Mouse (Mus musculus) ES-E14 (cell line): ENCODE measurements around the gene Erp27. TPM values are rescaled to one million over a fixed set of nuclear protein-coding genes. Genes with fewer than 3 reads are reported as not detected.

Source experiments
- DNase-seq: peaks from one replicate; pipeline ENCODE4 v3.0.0-alpha.2; 2013; ENCODE audit warnings: low read depth, low spot score
- H3K27ac ChIP-seq: 2 replicates; pipeline ENCODE4 v1.5.1; 2012; ENCODE audit warnings: low read depth, mild to moderate bottlenecking, low read length, moderate library complexity, mixed read lengths; ENCODE audit not compliant: poor library complexity, insufficient read depth, severe bottlenecking
- H3K36me3 ChIP-seq: 2 replicates; pipeline ENCODE4 v1.6.1; 2012; ENCODE audit warnings: mild to moderate bottlenecking, low read length, moderate library complexity, mixed read lengths; ENCODE audit not compliant: control insufficient read depth, poor library complexity, insufficient read depth, severe bottlenecking
- H3K4me1 ChIP-seq, 2 experiments: fragments of 150-350 bp in 1 of 2; sonication (generic) in 1 of 2; 2 replicates each; pipeline ENCODE4 v1.6.1; 2012; ENCODE audit warnings: low read length in 2 of 2, mild to moderate bottlenecking in 1 of 2, mixed read lengths in 1 of 2; ENCODE audit not compliant: control insufficient read depth in 2 of 2, insufficient read depth in 2 of 2, poor library complexity in 1 of 2
- H3K4me3 ChIP-seq, 2 experiments: fragments of 150-350 bp in 1 of 2; sonication (generic) in 1 of 2; 2 replicates each; pipeline ENCODE4 v1.5.1; 2012; ENCODE audit warnings: low read length in 2 of 2, low read depth in 1 of 2, mild to moderate bottlenecking in 1 of 2, mixed read lengths in 1 of 2; ENCODE audit not compliant: insufficient read depth in 1 of 2, poor library complexity in 1 of 2, severe bottlenecking in 1 of 2
- H3K9ac ChIP-seq: 2 replicates; pipeline ENCODE4 v1.6.1; 2012; ENCODE audit warnings: low read depth, mild to moderate bottlenecking, low read length, mixed read lengths; ENCODE audit not compliant: poor library complexity, insufficient read depth, severe bottlenecking
- H3K9me3 ChIP-seq: fragments of 150-350 bp; sonication (generic); 2 replicates; pipeline ENCODE4 v1.6.1; 2012; ENCODE audit warnings: low read depth, mild to moderate bottlenecking, low read length; ENCODE audit not compliant: control insufficient read depth, insufficient read depth
- CHD2 ChIP-seq: IDR thresholded peaks from 2 replicates; pipeline ENCODE4 v1.6.1; 2014; ENCODE audit warnings: mild to moderate bottlenecking, low read depth, low read length, inconsistent platforms
- HCFC1 ChIP-seq: IDR thresholded peaks from 2 replicates; pipeline ENCODE4 v1.6.1; 2012; ENCODE audit warnings: low read length, inconsistent platforms, borderline replicate concordance; ENCODE audit not compliant: insufficient read depth
- MAFK ChIP-seq: IDR thresholded peaks from 2 replicates; pipeline ENCODE4 v1.6.1; 2014; ENCODE audit warnings: mild to moderate bottlenecking, low read depth, low read length, inconsistent platforms; ENCODE audit not compliant: insufficient read depth
- ZC3H11A ChIP-seq: IDR thresholded peaks from 2 replicates; pipeline ENCODE4 v1.6.1; 2012; ENCODE audit warnings: low read depth, mild to moderate bottlenecking, inconsistent platforms, low read length, borderline replicate concordance
- ZNF384 ChIP-seq: IDR thresholded peaks from 2 replicates; pipeline ENCODE4 v1.6.1; 2012; ENCODE audit warnings: low read depth, low read length, inconsistent platforms
- in situ Hi-C, 2 experiments: fragments of 600-800 bp; cut with MboI; formaldehyde crosslinking; loops; one replicate each; pipeline ENCODE4 v1.15.1; 2025; ENCODE audit warnings: low sequenced_read_pairs in 2 of 2, inconsistent platforms in 1 of 2; ENCODE audit not compliant: unreplicated experiment in 2 of 2
- total RNA-seq: library from RNA; depleted of rRNA; stranded (reverse); fragments of 300-350 nt; gene quantifications from 2 replicates; pipeline ENCODE4 v1.2.3, GENCODE M21; 2012

Gene Erp27
- total RNA-seq, 1 experiment: not detected

DNA sequence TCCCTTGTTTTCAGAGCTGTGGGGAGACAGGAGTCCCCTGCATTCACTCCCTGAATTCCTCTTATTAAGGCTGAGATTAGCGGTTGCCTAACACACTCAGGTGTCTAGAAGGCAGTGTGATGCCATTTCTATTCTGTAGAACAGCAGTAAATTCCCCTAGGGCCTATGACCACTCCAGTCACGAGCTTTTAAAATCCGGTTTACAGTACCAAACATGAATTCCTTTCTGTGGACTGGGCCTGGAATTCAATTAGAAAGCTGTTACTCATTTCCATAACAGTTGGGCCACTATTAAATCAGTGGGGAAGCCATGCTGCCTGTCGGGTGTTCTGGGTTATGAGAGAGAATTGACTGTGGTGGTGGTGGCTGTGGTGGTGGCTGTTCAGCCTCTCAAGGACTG is 25.7 kb upstream of the Erp27 start:
- H3K9ac ChIP-seq: no peak overlapping the region
- H3K36me3 ChIP-seq: no peaks in the 10 kb centered on the region
- no peak overlapping the region for H3K4me3 ChIP-seq
- H3K27ac ChIP-seq: no peak overlapping the region
- in situ Hi-C loops: no loop called here
- H3K4me1 ChIP-seq: no peaks in the 10 kb centered on the region
- H3K9me3 ChIP-seq: no peaks in the 10 kb centered on the region
- DNase-seq: no peak
- TF ChIP-seq MAFK: no peak
- TF ChIP-seq HCFC1: no peak
- TF ChIP-seq ZC3H11A: no peak
- no peak for TF ChIP-seq CHD2
- TF ChIP-seq ZNF384: no peak

GRCm38 (mm10) chr6:136946943-136947342 is 25.0 kb upstream of the Erp27 start:
- no peak overlapping the region for H3K9ac ChIP-seq
- DNase-seq: no peak
- no peaks in the 10 kb centered on the region for H3K36me3 ChIP-seq
- no peak overlapping the region for H3K27ac ChIP-seq
- H3K4me1 ChIP-seq: 0 out of 4 replicates have a peak, but pooled peaks cover 0 to 2% of the 10 kb centered on the region in 2 experiments
- TF ChIP-seq HCFC1: no peak
- no peak for TF ChIP-seq CHD2
- TF ChIP-seq MAFK: no peak
- TF ChIP-seq ZC3H11A: no peak
- TF ChIP-seq ZNF384: no peak
- H3K9me3 ChIP-seq: no peaks in the 10 kb centered on the region
- in situ Hi-C loops: no loop called here
- H3K4me3 ChIP-seq: no peak overlapping the region

DNA sequence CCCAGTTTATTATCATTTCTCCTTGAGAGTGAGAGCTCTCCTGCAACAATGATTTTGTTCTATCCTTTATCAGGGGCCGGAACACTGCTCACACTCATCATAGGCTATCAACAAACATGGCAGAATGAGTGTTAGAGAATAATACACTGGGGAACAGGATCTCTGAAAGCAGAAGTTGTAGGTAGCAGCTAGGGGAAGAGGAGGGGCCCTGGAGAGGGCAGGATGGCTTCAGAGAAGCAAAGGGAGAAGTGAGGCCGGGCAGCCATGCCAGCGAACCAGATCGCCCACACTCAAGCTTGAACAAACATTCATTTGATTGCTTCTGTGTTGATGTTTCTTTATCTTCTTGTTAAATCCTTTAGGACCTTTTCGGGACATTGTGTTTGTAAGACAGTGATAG is 24.3 kb upstream of the Erp27 start:
- TF ChIP-seq MAFK (no peak), ZC3H11A (no peak), HCFC1 (no peak), ZNF384 (no peak), CHD2 (no peak)
- Histone ChIP-seq H3K4me3 (no peak overlapping the region), H3K27ac (no peak overlapping the region), H3K4me1 (peaks cover 0 to 5% of the 10 kb centered on the region in 2 experiments; a peak in 2 of 4 replicates), H3K9me3 (no peaks in the 10 kb centered on the region), H3K36me3 (no peaks in the 10 kb centered on the region), H3K9ac (no peak overlapping the region)
- in situ Hi-C loops: no loop called here
- DNase-seq: no peak

- H3K9me3 ChIP-seq: no peaks in the 10 kb centered on the region
- DNase-seq: no peak
- TF ChIP-seq CHD2 (no peak), MAFK (no peak), HCFC1 (no peak), ZC3H11A (no peak), ZNF384 (no peak)
- H3K27ac ChIP-seq: no peak overlapping the region
- H3K4me1 ChIP-seq: peaks cover 0 to 13% of the 10 kb centered on the region in 2 experiments; a peak in 2 of 4 replicates
- in situ Hi-C loops: no loop called here
- H3K36me3 ChIP-seq: no peaks in the 10 kb centered on the region
- H3K9ac ChIP-seq: no peak overlapping the region
- no peak overlapping the region for H3K4me3 ChIP-seq
Observed at GRCm38 (mm10) chr6:136944511-136944910, 22.5 kb upstream of the Erp27 start.

DNA sequence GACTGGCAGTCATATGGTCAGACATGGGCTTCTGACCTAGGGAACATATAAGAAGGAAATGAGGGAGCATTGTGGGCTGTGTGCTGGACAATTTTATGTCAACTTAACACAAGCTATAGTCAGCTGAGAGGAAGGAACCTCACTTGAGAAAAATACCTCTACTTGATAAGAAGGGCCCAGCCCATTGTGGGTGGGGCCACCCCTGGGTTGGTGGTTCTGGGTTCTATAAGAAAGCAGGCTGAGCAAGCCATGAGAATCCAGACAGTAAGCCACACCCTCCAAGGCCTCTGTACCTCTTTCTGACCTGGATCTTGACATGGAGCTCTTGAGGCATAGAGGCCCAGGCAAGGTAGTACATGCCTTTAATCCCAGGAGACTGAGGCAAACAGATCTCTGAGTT is 21.4 kb upstream of the Erp27 start:
- no peak for DNase-seq
- Histone ChIP-seq H3K4me3 (no peak overlapping the region), H3K27ac (no peak overlapping the region), H3K9me3 (no peaks in the 10 kb centered on the region), H3K4me1 (peaks cover 0 to 16% of the 10 kb centered on the region in 2 experiments; a peak in 2 of 4 replicates), H3K36me3 (no peaks in the 10 kb centered on the region), H3K9ac (no peak overlapping the region)
- TF ChIP-seq MAFK: no peak
- no peak for TF ChIP-seq CHD2
- no peak for TF ChIP-seq HCFC1
- no peak for TF ChIP-seq ZNF384
- TF ChIP-seq ZC3H11A: no peak
- in situ Hi-C loops: no loop called here
